Mouse (Mus musculus): ENCODE results near the gene Hsdl1.

Gene Hsdl1

DNA sequence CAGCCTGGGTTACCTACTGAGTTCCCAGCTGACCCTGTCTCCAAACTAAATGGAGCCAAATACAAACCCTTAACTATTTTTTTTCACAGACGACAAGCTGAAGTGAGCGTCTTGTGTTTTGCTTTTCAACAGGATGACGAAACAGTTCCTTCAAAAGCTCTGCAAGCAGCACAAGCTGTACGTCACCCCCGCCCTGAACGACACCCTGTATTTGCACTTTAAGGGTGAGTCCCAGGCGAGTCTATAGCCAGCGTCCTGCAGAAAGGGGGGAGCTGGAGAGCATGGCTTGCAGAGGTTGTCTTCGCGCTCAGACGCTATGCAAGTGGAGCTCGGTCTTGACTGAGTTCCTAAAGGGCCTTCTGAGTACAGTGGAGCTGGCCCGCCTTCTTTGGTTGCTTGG is 4.1 kb upstream of the Hsdl1 start:
- DNase-seq (ENCODE audit: low spot score) = no peak

DNA sequence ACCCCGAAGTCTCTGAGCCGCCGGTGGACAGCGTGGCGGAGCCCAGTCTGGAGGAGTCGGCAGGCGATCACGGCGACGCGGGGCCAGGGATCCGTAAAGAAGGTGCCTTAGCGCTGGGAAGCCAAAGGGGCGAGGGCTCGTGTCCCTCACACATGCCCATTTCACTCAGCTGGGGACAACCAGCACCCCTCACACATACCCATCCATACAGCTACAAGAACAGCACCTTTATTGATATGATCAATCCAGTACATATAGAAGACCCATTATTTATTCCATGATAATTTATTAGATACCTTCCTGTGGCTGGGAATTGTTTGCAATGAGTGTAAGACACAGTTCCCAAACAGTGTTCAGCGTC is 363 bp upstream of the Hsdl1 start:
- no peak for DNase-seq (ENCODE audit: low spot score)

GRCm38 (mm10) chr8:119572411-119572810 is 2.6 kb downstream of the Hsdl1 start:
- DNase-seq (ENCODE audit: low spot score) = no peak

DNA sequence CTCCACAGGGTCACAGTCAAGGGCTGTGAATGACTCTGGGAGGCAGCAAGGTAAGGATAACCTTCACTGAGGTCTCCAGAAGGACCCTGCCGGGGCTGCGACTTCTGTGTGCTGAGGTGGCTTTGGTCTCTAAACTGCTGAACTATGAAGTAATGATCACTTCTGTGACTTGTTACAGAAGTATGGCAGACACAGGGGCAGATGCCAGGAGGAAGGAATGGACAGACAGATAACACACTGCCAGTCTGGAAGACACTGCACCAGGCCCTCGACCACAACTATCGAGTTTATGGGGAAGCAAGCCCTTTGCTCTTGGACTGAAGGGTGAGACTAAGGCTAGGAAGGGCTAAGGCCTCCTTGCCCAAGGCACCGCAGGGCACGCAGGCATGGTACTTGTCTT is 3.8 kb downstream of the Hsdl1 start:
- DNase-seq (ENCODE audit: low spot score) = no peak

DNA sequence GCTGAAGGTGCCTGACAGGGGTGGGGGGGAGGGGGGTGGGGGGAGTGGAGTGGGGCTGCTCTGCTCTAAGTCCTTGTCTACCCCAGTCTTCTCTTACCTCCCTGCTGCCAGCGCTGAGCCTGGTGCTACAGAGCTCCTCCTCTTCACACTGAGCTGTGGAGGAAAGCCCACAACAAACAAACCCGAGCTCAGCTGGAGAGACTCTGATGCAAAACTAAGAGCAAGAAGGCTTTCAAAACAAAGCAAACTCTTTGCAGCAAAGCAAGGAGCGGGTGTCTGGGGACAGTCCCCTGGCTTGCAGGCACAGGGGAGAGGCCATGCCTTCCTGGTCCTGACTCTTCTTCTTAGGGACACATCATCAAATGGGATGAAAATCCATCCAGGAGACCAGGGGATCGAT is 5.1 kb downstream of the Hsdl1 start:
- no peak for DNase-seq (ENCODE audit: low spot score)

DNA sequence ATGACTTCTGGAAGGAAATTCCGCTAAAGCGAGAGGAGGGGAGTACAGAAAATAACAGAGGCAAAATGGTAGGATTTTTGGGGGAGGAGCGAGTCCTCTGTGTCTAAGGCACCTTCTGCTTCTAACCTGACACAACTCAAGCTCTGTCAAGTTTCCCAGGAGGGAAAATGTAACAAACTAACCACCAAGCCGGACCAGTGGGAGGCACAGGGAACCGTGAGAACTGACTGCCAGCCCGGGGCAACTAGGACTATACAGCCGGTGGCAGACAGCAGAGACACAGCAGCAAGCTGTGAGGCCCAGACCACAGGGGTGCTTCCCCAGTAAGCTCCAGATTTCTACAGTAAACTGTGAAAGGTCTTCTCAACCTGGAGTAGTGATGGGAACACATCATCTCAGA is 6.0 kb downstream of the Hsdl1 start:
- no peak for DNase-seq (ENCODE audit: low spot score)

DNA sequence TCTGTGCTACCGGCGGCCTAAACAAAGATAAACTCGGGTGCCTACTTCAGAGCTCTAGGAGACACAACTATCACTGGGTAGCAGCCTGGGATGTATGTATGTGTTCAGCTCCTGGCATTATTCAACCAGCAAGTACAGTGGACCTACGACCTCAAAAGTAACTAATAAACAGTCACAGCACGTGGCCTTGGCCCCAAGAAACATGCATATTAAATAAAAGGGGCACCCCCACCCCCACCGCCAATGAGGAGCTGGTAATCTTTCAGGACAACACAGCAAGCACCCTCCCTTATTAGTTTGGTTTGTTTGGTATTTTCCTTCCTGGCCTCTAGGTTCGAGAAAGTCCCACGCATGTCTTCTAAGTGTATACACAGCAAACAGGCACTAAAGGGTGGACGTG is 6.7 kb downstream of the Hsdl1 start:
- no peak for DNase-seq (ENCODE audit: low spot score)

- DNase-seq (ENCODE audit: low spot score) = no peak
These were observed 8.6 kb downstream of the Hsdl1 start for GRCm38 (mm10) chr8:119566367-119566766.

- DNase-seq (ENCODE audit: low spot score) = no peak
These were observed 11.1 kb downstream of the Hsdl1 start for GRCm38 (mm10) chr8:119563849-119564251.

- no peak for DNase-seq (ENCODE audit: low spot score)
These were observed 15.6 kb downstream of the Hsdl1 start for GRCm38 (mm10) chr8:119559402-119559720.

DNA sequence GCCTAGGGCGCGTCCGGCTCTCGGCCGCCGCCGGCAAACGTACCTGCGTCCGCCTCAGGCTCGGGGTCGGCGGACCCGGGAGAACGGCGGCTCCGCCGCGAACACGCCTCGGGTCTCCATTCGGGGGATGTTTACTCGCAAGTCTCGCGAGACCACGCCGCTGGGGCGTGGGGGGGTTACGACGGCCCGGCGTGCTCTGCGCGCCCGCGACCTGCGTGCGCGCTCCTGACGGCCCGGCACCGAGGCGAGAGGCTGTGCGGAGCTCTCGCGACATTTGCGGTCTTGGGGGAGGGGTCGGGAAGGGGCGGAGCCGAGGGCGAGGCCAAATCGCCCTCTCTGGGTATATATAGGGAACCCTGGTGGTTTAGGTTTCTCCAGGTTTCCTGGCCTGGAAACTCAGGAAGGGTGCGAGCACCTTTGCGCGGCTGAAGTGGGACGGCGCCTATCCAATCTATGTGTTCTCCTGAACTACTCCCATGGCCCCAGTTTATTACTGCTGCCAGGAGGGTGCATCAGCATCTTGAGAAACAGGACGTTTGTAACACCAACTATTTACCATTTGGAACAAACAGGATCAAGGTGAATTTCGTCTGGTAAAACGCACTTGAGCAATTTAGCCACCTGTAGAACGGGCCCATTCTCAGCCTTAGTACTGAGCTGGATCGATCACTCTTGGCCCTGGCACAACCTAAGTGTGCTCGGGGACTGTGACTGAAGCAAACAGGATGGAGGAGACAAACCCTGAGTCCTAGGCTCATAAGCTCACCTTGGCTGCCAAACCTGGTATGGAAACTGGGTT is 16.2 kb downstream of the Hsdl1 start, which contains the start of gene Mbtps1:
Mbtps1 (minus strand) TSS at position 133 of the 799 bp plus-strand sequence.
- DNase-seq (ENCODE audit: low spot score) = peak; percentile 94

- DNase-seq (ENCODE audit: low spot score) = no peak
These were observed 17.0 kb downstream of the Hsdl1 start for GRCm38 (mm10) chr8:119557821-119558602.

GRCm38 (mm10) chr8:119557132-119557531 is 17.9 kb downstream of the Hsdl1 start:
- DNase-seq (ENCODE audit: low spot score) = no peak

GRCm38 (mm10) chr8:119555861-119556260 is 19.1 kb downstream of the Hsdl1 start:
- DNase-seq (ENCODE audit: low spot score) = no peak

DNA sequence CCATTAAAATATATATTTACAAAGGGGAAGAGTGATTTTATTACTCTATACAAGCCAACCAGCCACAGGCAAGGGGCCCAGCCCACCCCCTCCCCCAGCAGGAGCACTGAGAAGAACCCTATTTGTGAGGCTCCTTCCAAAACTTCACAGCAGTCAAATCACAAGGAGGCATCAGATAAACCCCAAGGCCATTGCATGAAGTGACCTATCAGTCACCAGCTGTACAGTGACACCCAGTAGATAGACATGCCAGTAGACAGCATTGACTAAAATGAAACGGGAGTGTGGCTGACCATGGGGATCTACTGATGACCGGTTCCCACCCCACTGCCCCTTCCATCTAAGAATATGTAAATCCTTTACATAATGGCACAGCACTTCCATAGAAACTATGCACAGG is 22.0 kb downstream of the Hsdl1 start:
- no peak for DNase-seq (ENCODE audit: low spot score)

GRCm38 (mm10) chr8:119548560-119549113 is 26.3 kb downstream of the Hsdl1 start:
- DNase-seq (ENCODE audit: low spot score) = no peak

GRCm38 (mm10) chr8:119547019-119547691 is 27.8 kb downstream of the Hsdl1 start:
- no peak for DNase-seq (ENCODE audit: low spot score)

DNA sequence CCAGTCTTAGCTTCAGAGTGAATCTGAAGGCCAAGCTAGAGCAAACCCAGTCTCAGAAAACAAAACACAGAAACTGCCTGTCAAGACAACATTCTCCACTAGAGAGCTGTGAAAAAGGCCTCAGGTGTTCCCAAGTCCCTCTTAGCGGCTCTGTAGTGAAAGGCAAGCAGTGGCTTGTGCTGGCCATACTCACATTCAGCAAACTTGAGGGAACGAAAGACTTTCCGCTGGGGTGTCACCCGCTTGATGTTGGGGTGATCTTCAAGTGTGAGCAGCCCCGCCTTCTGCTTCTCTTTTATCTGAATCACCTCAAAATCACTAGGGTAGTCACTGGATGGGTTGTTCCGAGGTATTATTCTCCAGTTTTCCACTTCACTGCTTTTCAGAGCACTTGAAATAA is 29.2 kb downstream of the Hsdl1 start:
- DNase-seq (ENCODE audit: low spot score) = no peak

DNA sequence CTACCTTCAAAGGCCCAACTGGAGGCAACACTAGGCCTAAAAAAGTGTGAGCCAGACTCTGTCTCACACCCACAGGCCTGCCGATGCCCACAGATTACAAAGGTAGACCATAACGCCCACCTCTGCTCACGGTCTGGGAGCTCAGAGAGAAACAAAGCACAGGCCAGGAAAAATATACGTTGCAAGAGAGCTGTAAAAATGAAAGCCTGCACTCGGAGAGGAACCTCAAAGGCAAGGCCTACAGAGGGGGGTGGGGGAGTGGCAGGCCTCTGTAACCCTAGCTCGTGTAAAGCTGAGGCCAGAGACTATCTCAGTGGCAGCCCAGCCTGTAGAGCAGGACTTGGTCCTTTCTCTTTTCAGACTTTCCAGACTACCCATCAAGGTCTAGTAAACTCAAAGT is 29.8 kb downstream of the Hsdl1 start:
- DNase-seq (ENCODE audit: low spot score) = no peak

DNA sequence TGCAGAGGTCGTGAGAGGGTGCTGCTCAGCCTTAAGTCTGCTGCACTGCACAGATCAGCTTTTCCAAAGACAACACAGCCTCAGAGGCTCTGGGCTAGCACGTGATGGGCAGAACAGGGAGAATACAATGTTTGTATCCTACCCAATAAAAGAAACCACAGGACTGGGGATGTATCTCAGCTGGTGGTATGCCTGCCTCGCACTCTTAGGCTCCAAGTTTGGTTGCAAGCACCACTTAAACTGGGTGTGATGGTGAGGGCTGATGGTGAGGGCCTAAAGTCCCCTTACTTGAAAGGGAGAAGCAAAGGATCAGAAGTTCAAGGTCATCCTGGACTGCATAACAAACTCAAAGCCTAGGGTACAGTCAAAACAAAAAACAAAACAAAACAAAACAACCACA is 30.4 kb downstream of the Hsdl1 start:
- no peak for DNase-seq (ENCODE audit: low spot score)

GRCm38 (mm10) chr8:119531973-119532372 is 43.0 kb downstream of the Hsdl1 start:
- no peak for DNase-seq (ENCODE audit: low spot score)

GRCm38 (mm10) chr8:119531397-119531796 is 43.6 kb downstream of the Hsdl1 start:
- DNase-seq (ENCODE audit: low spot score) = no peak

DNA sequence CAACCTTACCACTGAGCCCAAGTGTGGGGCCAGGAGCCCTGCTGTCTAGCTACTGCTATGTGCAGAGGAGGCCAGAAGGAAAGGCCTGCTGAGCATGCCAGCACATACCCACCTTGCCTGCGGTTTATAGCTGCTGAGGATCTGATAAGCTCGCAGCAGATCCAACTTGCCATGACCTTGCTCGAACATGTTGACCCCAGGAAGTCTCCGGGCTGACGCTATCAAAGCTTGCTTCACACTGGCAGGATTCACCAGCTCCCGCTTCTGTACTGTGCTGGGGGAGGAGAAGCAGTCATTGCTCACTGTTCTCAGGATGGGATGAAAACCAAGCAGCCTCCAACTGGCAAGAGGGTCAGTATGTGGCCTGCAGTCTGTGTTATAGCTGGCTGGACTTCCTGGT is 44.0 kb downstream of the Hsdl1 start:
- no peak for DNase-seq (ENCODE audit: low spot score)
